Mouse (Mus musculus) hindbrain, embryonic 14.5 days (tissue): ENCODE results near the gene Zfp11. TPM values are rescaled to one million over a fixed set of nuclear protein-coding genes. Genes with fewer than 3 reads are reported as not detected.
A peak's percentile ranks its signal among the peaks of the same experiment; 100 is the strongest.
"Not testable (repeated sequence)": the region's sequence is repeated elsewhere in the genome, so short reads cannot be mapped to it uniquely, and the experiment has no call there.

Source experiments
- ATAC-seq: fragments of 200-750 bp; cut with Nextera tagmentation; 2 replicates; pipeline ENCODE4 v1.8.0; 2017; ENCODE audit warnings: moderate number of reproducible peaks, mild to moderate bottlenecking, moderate TSS enrichment, moderate library complexity; ENCODE audit not compliant: low FRiP score
- DNase-seq: peaks from one replicate; pipeline ENCODE4 v3.0.0-alpha.2; 2015; ENCODE audit warnings: low spot score
- H3K27ac ChIP-seq: fragments of 300-500 bp; sonication (generic); 2 replicates; pipeline ENCODE4 v1.5.1; 2014; ENCODE audit warnings: mild to moderate bottlenecking, moderate library complexity
- H3K27me3 ChIP-seq: fragments of 300-500 bp; sonication (generic); 2 replicates; pipeline ENCODE4 v1.6.1; 2014; ENCODE audit warnings: mild to moderate bottlenecking, low read length, mixed read lengths; ENCODE audit not compliant: control insufficient read depth, insufficient read depth
- H3K36me3 ChIP-seq: fragments of 300-500 bp; sonication (generic); replicated peaks from 2 replicates; pipeline ENCODE4 v1.6.1; 2014; ENCODE audit not compliant: control insufficient read depth, insufficient read depth
- H3K4me1 ChIP-seq: fragments of 300-500 bp; sonication (generic); replicated peaks from 2 replicates; pipeline ENCODE4 v1.6.1; 2014; ENCODE audit warnings: antibody characterized with exemption, low read length, mixed read lengths; ENCODE audit not compliant: control insufficient read depth, insufficient read depth
- H3K4me2 ChIP-seq: fragments of 300-500 bp; sonication (generic); replicated peaks from 2 replicates; pipeline ENCODE4 v1.6.1; 2014; ENCODE audit warnings: mild to moderate bottlenecking, moderate library complexity
- H3K4me3 ChIP-seq: fragments of 300-500 bp; sonication (generic); replicated peaks from 2 replicates; pipeline ENCODE4 v1.5.1; 2014; ENCODE audit warnings: mild to moderate bottlenecking, low read length
- H3K9ac ChIP-seq: fragments of 300-500 bp; sonication (generic); 2 replicates; pipeline ENCODE4 v1.6.1; 2014
- H3K9me3 ChIP-seq: fragments of 300-500 bp; sonication (generic); 2 replicates; pipeline ENCODE4 v1.6.1; 2016; ENCODE audit warnings: low read length; ENCODE audit not compliant: control insufficient read depth
- WGBS: fragments of 180-500 bp; shearing (Covaris S2); extraction: QIAGEN DNeasy Blood & Tissue Kit; methylation state at CpG from one replicate; pipeline ENCODE4 v1.1.7; 2014; 5-methylcytosine and 5-hydroxymethylcytosine counted together
- polyA plus RNA-seq: library from polyadenylated mRNA; unstranded; fragments of >200 nt; fragmentation: Nextera tagmentation; extraction: Ambion mirVana; gene quantifications from 2 replicates; pipeline ENCODE4 v1.2.1, GENCODE M21; 2014

Gene Zfp11
- polyA plus RNA-seq, 1 experiment from 2014 or later: 6.6 TPM

- 1% methylated on average over 31 of the region's 31 CpGs for WGBS
- H3K27ac ChIP-seq: peak overlapping the region; percentile 66
Observed at GRCm38 (mm10) chr5:129669453-129670035, 355 bp downstream of the Zfp11 start.

GRCm38 (mm10) chr5:129667851-129668250 lies 2.0 kb downstream of the Zfp11 start:
- DNase-seq: no peak
- ATAC-seq: no peak
- Histone ChIP-seq H3K27ac (no peak overlapping the region), H3K36me3 (no peaks in the 10 kb centered on the region), H3K27me3 (no peaks in the 10 kb centered on the region), H3K4me1 (peaks cover 11% of the 10 kb centered on the region), H3K9ac (no peak overlapping the region), H3K4me3 (no peak overlapping the region), H3K9me3 (no peaks in the 10 kb centered on the region), H3K4me2 (no peak overlapping the region)
- 90% methylated on average over 4 of the region's 4 CpGs for WGBS

More at GRCm38 (mm10) chr5:129669453-129670035, 355 bp downstream of the Zfp11 start:
- DNase-seq (no peak), ATAC-seq (peak; percentile 55; the same call in 1 of the 2 replicates)
- Histone ChIP-seq H3K9ac (peak overlapping the region; percentile 95), H3K9me3 (no peaks in the 10 kb centered on the region), H3K27me3 (no peaks in the 10 kb centered on the region), H3K36me3 (no peaks in the 10 kb centered on the region), H3K4me3 (peak overlapping the region; percentile 83), H3K4me2 (peak overlapping the region; percentile 93), H3K4me1 (peaks cover 11% of the 10 kb centered on the region)

DNA sequence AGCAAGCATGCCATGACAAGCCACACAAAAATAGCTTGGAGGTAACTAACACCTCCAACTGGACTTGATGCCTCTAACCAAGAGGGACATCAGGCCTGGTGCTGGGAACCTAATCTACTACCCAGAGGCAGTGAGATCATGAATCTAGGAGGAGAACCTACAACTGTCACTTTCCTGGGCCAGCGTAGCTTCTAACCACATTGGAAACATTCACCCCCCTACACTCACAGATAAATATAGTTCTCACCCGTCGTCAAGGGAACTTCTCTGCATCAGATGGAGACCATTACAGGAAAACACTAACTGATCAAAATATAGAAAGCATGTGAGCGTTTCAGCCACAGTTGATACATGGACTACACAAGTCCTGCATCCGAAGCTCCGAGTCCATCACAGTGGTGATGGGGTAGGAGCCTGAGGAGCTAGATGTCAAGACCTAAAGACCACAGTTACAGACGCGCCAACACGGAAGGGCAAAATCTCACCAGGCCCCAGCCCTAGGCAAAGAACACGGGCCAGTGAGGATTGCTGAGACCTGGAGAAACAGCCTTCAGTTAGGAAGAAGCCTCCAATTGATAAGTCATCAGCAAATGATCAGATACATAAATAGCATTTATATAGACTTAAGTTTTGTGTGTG lies 3.5 kb downstream of the Zfp11 start:
- no peak overlapping the region for H3K9ac ChIP-seq
- H3K27ac ChIP-seq: no peak overlapping the region
- H3K4me3 ChIP-seq: no peak overlapping the region
- WGBS: 97% methylated on average over 10 of the region's 10 CpGs
- DNase-seq (no peak), ATAC-seq (no peak)
- peaks cover 11% of the 10 kb centered on the region for H3K4me1 ChIP-seq
- H3K9me3 ChIP-seq: no peaks in the 10 kb centered on the region
- H3K27me3 ChIP-seq: no peaks in the 10 kb centered on the region
- no peaks in the 10 kb centered on the region for H3K36me3 ChIP-seq
- no peak overlapping the region for H3K4me2 ChIP-seq

DNA sequence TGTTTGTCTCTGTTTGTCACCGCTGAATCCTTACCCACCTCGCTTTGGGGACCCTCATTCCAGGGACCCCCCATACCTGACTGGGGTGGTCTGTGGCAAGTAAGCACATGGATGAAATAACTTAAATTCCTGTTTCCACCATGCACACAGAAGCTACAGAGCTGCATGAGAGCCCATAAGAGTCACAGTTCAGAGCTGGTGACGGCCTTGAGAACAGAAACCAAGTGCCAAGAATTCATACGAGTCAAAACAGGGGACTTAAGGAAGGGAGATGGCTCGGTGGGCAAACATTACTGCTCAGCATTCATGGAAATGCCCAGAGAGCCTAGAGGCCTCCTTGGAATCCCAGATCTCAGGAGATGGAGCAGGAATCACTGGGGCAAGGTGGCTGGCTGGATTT lies 5.8 kb downstream of the Zfp11 start:
- no peaks in the 10 kb centered on the region for H3K27me3 ChIP-seq
- H3K4me2 ChIP-seq: no peak overlapping the region
- no peak for ATAC-seq
- no peak for DNase-seq
- H3K4me1 ChIP-seq: peaks cover 9% of the 10 kb centered on the region
- H3K4me3 ChIP-seq: no peak overlapping the region
- peaks cover 16% of the 10 kb centered on the region for H3K36me3 ChIP-seq
- whole genome bisulfite sequencing: 91% methylated on average over 5 of the region's 5 CpGs
- H3K9me3 ChIP-seq: no peaks in the 10 kb centered on the region
- H3K27ac ChIP-seq: no peak overlapping the region
- no peak overlapping the region for H3K9ac ChIP-seq

DNA sequence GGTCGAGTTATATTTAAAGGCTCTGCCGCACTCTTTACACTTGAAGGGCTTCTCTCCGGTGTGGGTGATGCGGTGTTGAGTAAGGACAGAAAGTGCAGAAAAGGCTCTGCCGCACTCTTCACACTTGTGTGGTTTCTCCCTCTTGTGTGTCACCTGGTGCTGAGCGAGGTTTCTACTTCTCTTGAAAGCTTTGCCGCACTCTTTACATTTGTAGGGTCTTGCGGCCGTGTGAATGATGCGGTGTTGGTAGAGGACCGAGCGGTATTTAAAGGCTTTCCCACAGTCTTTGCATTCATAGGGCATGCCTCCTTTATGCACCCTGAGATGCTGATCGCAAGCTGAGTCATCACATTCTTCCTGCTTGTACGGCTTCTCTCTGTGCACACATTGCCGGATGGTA lies 12.0 kb downstream of the Zfp11 start:
- no peak overlapping the region for H3K27ac ChIP-seq
- 94% methylated on average over 15 of the region's 15 CpGs for WGBS
- no peak overlapping the region for H3K4me3 ChIP-seq
- no peak overlapping the region for H3K9ac ChIP-seq
- no peaks in the 10 kb centered on the region for H3K27me3 ChIP-seq
- ATAC-seq (no peak), DNase-seq (no peak)
- H3K9me3 ChIP-seq: no peaks in the 10 kb centered on the region
- no peaks in the 10 kb centered on the region for H3K4me1 ChIP-seq
- peaks cover 59% of the 10 kb centered on the region for H3K36me3 ChIP-seq
- H3K4me2 ChIP-seq: no peak overlapping the region

GRCm38 (mm10) chr5:129657016-129657415 lies 12.9 kb downstream of the Zfp11 start:
- no peak for DNase-seq
- Histone ChIP-seq H3K4me1 (no peaks in the 10 kb centered on the region), H3K9me3 (no peaks in the 10 kb centered on the region), H3K4me3 (no peak overlapping the region), H3K36me3 (peaks cover 59% of the 10 kb centered on the region), H3K4me2 (no peak overlapping the region), H3K9ac (no peak overlapping the region), H3K27me3 (no peaks in the 10 kb centered on the region), H3K27ac (no peak overlapping the region)
- 98% methylated on average over 10 of the region's 10 CpGs for WGBS
- ATAC-seq: no peak

GRCm38 (mm10) chr5:129650858-129651257 lies 19.0 kb downstream of the Zfp11 start:
- Histone ChIP-seq H3K27ac (no peak overlapping the region), H3K36me3 (peaks cover 15% of the 10 kb centered on the region), H3K9me3 (no peaks in the 10 kb centered on the region), H3K9ac (no peak overlapping the region), H3K27me3 (no peaks in the 10 kb centered on the region), H3K4me1 (no peaks in the 10 kb centered on the region), H3K4me3 (no peak overlapping the region), H3K4me2 (no peak overlapping the region)
- WGBS: 90% methylated on average over 5 of the region's 5 CpGs
- DNase-seq: no peak
- ATAC-seq: no peak

DNA sequence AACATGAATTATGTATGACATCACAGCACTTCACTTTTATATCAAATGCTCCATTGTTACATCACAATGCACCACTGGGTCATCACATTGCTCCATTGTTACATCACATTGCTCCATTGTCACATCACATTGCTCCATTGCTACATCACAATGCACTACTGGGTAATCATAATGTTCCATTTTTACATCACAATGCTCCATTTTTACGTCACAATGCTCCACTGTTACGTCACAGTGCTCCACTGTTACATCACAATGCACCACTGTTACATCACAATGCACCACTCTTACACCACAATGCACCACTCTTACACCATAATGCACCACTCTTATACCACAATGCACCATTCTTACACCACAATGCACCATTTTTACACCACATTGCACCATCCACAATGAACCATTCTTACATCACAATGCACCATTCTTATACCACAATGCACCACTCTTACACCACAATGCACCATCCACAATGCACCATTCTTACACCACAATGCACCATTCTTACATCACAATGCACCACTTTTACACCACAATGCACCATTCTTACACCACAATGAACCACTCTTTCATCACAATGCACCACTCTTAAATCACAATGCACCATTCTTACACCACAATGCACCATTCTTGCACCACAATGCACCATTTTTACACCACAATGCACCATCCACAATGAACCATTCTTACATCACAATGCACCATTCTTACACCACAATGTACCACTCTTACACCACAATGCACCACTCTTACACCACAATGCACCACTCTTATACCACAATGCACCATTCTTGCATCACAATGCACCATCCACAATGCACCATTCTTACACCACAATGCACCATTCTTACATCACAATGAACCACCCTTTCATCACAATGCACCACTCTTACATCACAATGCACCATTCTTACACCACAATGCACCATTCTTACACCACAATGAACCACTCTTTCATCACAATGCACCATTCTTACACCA lies 37.3 kb downstream of the Zfp11 start:
- not testable (repeated sequence) for H3K36me3 ChIP-seq, H3K27me3 ChIP-seq, H3K4me2 ChIP-seq, H3K9ac ChIP-seq, H3K4me3 ChIP-seq, H3K4me1 ChIP-seq, ATAC-seq, DNase-seq, H3K9me3 ChIP-seq, H3K27ac ChIP-seq
- whole genome bisulfite sequencing: 89% methylated on average over 2 of the region's 2 CpGs

DNA sequence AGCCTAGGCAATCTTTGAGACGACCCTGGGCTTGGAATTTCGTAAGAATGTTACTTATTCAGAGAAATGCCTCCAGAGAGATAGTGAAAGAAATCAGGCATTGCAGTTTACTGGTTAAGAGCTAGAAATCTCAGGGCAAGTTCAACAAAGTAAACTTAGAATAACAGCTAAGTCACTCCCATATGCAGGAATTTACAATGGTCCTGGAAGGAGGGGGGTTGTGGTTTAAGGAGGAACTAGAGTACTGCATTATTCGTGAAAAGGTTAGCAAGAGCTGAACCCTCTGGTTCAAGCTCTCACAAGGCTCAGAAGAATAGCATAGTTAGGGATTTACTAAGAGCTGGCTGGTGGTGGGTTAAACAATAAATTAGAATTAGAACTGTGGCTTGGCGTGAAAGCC lies 43.3 kb downstream of the Zfp11 start:
- H3K27me3 ChIP-seq, ATAC-seq, H3K9me3 ChIP-seq, H3K9ac ChIP-seq, H3K4me3 ChIP-seq, H3K27ac ChIP-seq, H3K4me1 ChIP-seq, H3K4me2 ChIP-seq, H3K36me3 ChIP-seq, DNase-seq: not testable (repeated sequence)
- WGBS: 90% methylated on average over 4 of the region's 4 CpGs
